Mouse (Mus musculus) Patski (cell line): ENCODE measurements around the gene Ptchd4. TPM values are rescaled to one million over a fixed set of nuclear protein-coding genes. Genes with fewer than 3 reads are reported as not detected.

ENCODE experiments used
- ATAC-seq: fragments of 100-300 bp; one replicate; pipeline ENCODE4 v1.8.0; 2021
- CTCF ChIA-PET: fragments of 350-600 bp; sonication (Branson Sonifier 250); formaldehyde crosslinking; loops from one replicate; lab custom pipeline; 2022; ENCODE audit warnings: inconsistent platforms; lab: Charles Lee
- POLR2A ChIA-PET: fragments of 350-600 bp; sonication (Branson Sonifier 250); formaldehyde crosslinking; loops from one replicate; lab custom pipeline; 2022; ENCODE audit warnings: antibody characterized with exemption, inconsistent platforms; lab: Charles Lee
- DNase-seq: peaks from one replicate; pipeline ENCODE4 v3.0.0-alpha.2; 2011; ENCODE audit warnings: low read depth, low spot score
- H3K27me3 ChIP-seq: fragments of 371-371 bp; one replicate; pipeline ENCODE4 v1.5.1; 2021
- CTCF ChIP-seq: fragments of 100-300 bp; IDR thresholded peaks from one replicate; pipeline ENCODE4 v1.5.1; 2021
- in situ Hi-C: fragments of 300-500 bp; cut with MboI; formaldehyde crosslinking; loops from 3 replicates; pipeline ENCODE4 v1.11.1; 2018; ENCODE audit warnings: low pct_unique_long_range_greater_than_20kb, mixed read lengths
- polyA plus RNA-seq: library from polyadenylated mRNA; unstranded; gene quantifications from one replicate; pipeline ENCODE4 v1.2.3, GENCODE M21; 2021

Ptchd4 gene
- 8.4 TPM for polyA plus RNA-seq

DNA sequence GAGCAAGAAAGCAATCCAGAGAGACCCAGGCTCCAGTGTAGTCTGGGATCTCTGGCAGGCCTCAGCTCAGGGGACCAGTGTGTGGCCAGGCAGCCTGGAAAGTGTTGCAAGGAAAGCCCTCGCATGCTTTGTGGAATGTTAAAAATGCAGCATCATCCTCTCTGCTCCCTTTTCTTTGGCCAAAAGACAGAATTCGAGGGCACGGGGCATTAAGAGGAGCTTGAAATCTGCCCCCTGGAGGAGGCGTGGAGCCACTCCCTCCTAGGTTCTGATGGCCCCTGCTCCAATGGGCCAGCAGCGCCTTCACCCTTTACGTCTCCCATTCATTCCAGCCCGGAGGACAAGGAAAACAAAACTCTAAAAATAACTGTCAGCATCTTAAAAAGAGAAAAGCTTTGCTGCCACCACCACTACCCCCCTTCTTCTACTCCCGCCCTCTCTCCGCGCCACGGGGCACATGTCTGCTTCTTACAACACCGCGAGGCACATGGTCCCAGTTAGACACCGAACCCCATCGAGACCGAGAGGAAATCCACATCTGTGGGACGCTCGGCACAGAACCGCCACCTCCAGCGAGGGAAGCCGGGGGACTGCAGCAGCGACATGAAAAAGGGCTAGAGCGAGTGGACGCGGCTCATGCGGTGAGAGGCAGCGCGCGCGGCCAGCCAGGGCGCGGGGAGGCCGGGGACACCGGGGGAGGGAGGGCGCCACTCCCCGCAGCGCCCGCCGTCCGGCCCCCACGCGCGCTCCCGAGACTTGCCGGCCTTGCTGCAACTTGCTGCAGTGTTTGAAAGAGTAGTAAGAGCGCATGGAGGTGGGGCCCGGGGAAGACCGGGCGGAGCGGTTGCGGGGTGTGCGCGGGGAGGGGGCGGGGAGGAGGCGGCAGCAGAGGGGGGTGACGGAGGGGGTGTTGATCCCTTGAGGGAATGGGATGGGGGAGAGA lies at the start of gene Ptchd4:
TSS of gene Ptchd4 (plus strand) at position 279 of the 943 bp plus-strand sequence.
- peak; percentile 41 for DNase-seq
- peak; percentile 94 for ATAC-seq
- POLR2A ChIA-PET: interaction anchor here (0.6 to 1.3 kb wide), 3 partner anchors 28 to 288 kb away, joined by 3 to 4 read pairs (median 3); no protein-coding TSS in a partner anchor
- no peaks in the 10 kb centered on the region for H3K27me3 ChIP-seq
- peak; percentile 81 for TF ChIP-seq CTCF
- CTCF ChIA-PET: interaction anchor here (0.9 to 1.5 kb wide), 4 partner anchors 13 to 810 kb away, joined by 3 to 4 read pairs (median 3); no protein-coding TSS in a partner anchor
- in situ Hi-C loops: loop anchor here (5.0 kb wide), 1 partner anchor 266 kb away; no protein-coding TSS in a partner anchor

DNA sequence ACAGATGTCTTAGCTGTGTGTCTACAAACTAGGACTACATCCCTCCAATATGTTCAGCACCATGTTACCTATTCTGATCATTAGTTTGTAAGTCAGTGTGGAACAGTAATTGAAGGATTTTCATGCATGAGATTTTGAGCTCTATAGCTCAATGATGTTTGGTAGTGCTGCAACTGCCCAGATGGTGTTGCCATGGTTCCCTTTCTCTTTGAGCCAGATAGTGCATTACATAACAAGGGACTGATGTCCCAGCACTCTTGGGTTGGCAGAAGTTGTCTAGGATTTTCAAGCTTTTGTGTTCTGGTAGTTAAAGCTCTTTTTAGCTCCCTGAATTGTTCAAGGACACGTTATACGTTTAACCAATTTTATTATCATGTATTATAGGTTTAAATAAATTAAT lies 38.9 kb upstream of the Ptchd4 start:
- ChIA-PET CTCF (no interaction called here), POLR2A (no interaction called here)
- no peak for TF ChIP-seq CTCF
- peaks cover 3% of the 10 kb centered on the region for H3K27me3 ChIP-seq
- no peak for ATAC-seq
- no peak for DNase-seq
- in situ Hi-C loops: no loop called here

DNA sequence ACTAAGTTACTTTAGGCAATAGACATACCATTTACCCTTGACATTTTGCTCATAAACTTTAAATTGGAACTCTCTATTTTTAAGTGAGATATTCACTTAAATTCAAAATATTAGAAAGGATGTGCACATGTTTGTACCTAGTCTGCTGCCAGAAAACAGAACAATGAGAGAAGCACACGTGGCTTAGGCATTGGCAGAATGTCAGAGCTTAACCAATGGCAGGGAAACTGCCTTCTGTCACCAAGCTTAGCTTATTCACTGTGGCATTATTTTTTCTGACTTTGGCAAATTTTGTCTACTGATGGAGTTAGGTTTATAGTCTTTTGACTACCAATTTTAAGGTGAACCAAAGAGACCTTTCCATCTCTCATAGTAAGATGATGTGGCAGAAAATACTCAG lies 31.4 kb upstream of the Ptchd4 start:
- no peak for TF ChIP-seq CTCF
- in situ Hi-C loops: no loop called here
- DNase-seq (no peak), ATAC-seq (no peak)
- ChIA-PET CTCF (no interaction called here), POLR2A (no interaction called here)
- no peaks in the 10 kb centered on the region for H3K27me3 ChIP-seq

DNA sequence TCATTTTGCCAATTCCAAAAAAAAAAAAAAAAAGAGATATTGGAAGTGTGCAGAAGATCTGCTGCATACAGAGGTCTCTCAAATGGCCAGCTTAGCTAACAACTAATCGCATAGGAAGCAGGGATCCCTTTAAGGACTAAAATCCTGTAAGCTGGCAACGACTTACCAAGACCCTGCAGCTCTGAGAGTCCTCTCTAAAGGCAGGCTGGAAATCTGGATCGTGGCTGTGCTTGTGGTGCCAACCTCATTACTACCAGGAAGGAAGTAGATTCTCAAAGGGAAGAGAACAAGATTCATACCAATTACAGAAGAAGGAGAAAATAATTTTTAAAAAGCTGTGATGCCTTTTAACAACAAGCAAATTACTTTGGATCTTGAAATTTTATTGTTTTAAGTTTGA lies 29.5 kb upstream of the Ptchd4 start:
- ATAC-seq (no peak), DNase-seq (no peak)
- CTCF ChIA-PET: interaction anchor here (1.2 to 1.7 kb wide), 2 partner anchors 11 to 115 kb away, joined by 3 read pairs; no protein-coding TSS in a partner anchor
- no peaks in the 10 kb centered on the region for H3K27me3 ChIP-seq
- POLR2A ChIA-PET: no interaction called here
- TF ChIP-seq CTCF: no peak
- in situ Hi-C loops: no loop called here

DNA sequence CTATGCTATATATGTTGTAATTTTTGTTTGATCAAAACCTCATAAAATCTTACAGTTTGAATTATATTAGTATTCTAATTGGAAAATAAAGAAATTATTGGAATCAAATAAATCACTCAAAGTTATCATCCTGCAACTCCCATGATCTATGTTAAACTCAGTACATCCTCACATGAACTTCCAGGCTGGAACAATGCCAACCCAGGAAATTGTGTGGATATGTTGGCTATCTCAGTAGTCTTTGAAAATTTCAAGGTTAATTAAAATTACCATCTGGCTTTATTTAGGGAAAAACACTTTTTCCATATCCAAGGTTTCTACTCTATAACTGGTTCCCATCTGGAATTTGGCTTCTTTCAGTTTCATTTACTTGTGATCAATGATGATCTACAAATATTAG lies 25.4 kb upstream of the Ptchd4 start:
- H3K27me3 ChIP-seq: no peaks in the 10 kb centered on the region
- POLR2A ChIA-PET: no interaction called here
- in situ Hi-C loops: no loop called here
- TF ChIP-seq CTCF: no peak
- no peak for DNase-seq
- CTCF ChIA-PET: no interaction called here
- no peak for ATAC-seq

DNA sequence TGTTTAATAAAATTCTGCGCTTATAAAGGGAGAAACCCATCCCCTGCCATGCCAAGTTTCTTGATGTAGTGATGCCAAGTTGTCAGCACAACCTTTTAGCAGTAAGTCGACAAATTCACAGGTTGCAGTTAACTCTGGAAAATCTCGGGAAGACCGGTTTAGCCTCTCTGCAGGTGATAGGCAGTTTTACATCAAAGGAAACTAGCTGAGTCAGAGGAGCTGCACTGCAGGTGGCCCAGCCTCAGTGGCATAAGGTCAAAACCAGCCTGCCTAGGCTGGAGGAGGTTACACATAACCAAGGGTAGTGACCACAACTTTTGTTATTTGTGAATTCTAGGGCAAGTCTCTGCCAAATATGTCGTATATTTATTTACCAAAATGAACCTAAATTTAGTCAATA lies 24.0 kb upstream of the Ptchd4 start:
- no peak for ATAC-seq
- no peak for TF ChIP-seq CTCF
- POLR2A ChIA-PET: no interaction called here
- no peaks in the 10 kb centered on the region for H3K27me3 ChIP-seq
- CTCF ChIA-PET: no interaction called here
- in situ Hi-C loops: no loop called here
- no peak for DNase-seq

DNA sequence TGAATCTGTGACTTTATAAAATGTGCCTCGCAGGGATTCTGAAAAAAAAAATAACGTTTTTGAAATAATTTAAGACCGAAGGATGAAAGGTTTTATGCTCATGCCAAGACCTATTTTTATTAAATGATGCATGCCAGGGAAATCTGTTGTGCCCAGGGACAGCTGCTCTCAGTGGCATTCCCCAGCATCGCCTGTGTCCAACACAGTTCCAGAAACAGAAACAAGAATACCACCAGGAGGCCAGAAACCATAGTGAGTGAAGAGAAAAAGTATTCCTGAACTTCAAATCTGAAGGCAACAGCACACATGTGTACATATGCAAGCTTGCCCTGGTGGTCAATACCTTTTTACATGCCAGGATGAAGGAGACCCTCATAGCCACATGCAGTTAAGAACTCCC lies 17.8 kb upstream of the Ptchd4 start:
- POLR2A ChIA-PET: no interaction called here
- DNase-seq: no peak
- in situ Hi-C loops: no loop called here
- CTCF ChIA-PET: interaction anchor here (1.6 kb wide), 1 partner anchor 12 kb away, joined by 3 read pairs; no protein-coding TSS in a partner anchor
- no peak for ATAC-seq
- no peaks in the 10 kb centered on the region for H3K27me3 ChIP-seq
- TF ChIP-seq CTCF: no peak

DNA sequence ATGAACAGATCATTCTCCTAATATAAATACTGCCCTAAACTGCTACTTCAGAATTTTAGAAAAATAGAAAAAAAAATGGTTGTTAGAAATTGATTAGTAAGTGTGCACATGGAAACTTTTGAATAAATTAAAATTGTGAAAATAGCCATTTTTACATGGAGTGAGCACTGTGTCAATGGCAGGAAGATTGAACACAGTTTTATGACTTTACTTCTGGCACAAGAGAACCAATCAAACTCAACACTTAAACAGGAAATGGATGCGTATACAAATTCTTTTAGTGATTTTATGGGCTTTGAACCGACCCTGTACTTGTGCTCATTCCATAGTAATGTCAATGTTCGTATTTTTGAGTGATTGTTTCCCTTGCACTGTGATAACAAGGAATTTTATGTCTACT lies 16.1 kb upstream of the Ptchd4 start:
- CTCF ChIA-PET: no interaction called here
- no peak for TF ChIP-seq CTCF
- ATAC-seq (no peak), DNase-seq (no peak)
- in situ Hi-C loops: no loop called here
- no peaks in the 10 kb centered on the region for H3K27me3 ChIP-seq
- POLR2A ChIA-PET: no interaction called here

DNA sequence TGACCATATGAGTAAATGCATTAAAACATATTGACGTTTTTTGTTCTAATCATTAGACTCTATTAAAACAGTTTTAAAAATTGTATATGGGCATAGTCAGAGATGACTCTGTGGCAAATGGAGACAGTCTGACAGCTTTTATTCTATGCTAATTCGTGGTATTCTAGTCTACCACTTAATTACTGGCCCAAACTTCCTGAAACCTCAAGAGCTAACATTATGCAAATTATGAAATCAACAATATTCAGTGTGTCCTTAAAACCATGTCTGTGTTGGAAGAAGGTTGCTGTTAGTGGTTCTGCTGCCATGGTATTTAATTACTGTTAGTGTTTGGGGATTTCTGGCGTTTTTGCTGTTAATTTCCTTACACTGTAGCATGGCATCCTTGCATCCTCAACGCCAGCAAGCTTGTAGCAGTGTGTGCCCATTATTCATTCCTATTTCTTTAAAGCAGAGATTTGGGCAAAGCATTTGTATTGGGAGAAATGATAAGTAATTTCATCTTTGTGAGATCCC lies 12.6 kb upstream of the Ptchd4 start:
- ChIA-PET CTCF (interaction anchor here (1.3 to 1.5 kb wide), 2 partner anchors 13 to 184 kb away, joined by 4 to 5 read pairs; partner anchors contain the start of gene Ptchd4), POLR2A (no interaction called here)
- no peak for TF ChIP-seq CTCF
- ATAC-seq (no peak), DNase-seq (no peak)
- in situ Hi-C loops: no loop called here
- no peaks in the 10 kb centered on the region for H3K27me3 ChIP-seq

DNA sequence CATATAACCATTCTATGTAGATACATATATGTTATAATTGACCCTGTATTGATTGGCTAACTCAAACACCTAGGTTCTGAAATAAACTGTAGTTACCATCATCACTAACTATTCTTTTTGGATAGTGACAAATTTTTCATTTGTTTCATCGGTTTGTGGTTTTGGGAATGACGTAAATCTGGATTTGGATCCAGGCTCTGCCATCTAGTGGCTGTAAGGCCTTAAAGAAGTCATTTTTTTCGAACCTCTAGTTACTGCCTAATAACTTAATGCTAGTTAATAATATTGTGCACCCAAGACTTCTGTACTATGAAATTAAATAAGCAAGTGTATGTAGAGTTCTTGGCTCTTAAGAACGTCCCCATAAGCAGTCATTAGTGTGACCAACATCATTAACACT lies 11.5 kb upstream of the Ptchd4 start:
- H3K27me3 ChIP-seq: no peaks in the 10 kb centered on the region
- DNase-seq: no peak
- TF ChIP-seq CTCF: peak; percentile 43
- in situ Hi-C loops: no loop called here
- ChIA-PET CTCF (no interaction called here), POLR2A (no interaction called here)
- no peak for ATAC-seq

DNA sequence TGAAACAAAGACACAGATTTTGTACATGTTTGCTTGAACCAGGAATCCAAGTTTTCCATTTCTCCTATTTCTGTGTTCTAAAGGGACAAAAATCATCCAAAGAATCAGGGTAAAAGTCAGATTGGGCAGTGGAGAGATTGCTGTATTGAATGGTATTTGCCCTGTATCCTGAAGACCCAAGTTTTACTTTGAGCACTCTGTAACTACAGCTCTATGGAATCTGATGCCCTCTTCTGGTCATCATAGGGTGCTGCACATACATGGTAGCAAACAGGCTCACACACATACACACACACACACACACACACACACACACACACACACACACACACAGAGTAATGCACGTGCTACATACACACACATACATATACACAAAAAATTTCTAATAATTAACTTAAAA lies 8.7 kb upstream of the Ptchd4 start:
- ChIA-PET POLR2A (no interaction called here), CTCF (no interaction called here)
- in situ Hi-C loops: no loop called here
- no peaks in the 10 kb centered on the region for H3K27me3 ChIP-seq
- ATAC-seq (no peak), DNase-seq (no peak)
- peak; percentile 16 for TF ChIP-seq CTCF
